Mouse (Mus musculus) lung, embryonic 15.5 days (tissue): ENCODE data around the gene Gtsf1l. TPM values are rescaled to one million over a fixed set of nuclear protein-coding genes. Genes with fewer than 3 reads are reported as not detected.

Experiments used
- ATAC-seq: fragments of 200-750 bp; cut with Nextera tagmentation; 2 replicates; pipeline ENCODE4 v1.8.0; 2017; ENCODE audit warnings: moderate number of reproducible peaks, borderline replicate concordance; ENCODE audit not compliant: low FRiP score, low TSS enrichment; ENCODE audit errors: extremely low read depth
- H3K27ac ChIP-seq: fragments of 300-500 bp; sonication (generic); 2 replicates; pipeline ENCODE4 v1.5.1; 2015; ENCODE audit warnings: moderate library complexity, mild to moderate bottlenecking, inconsistent platforms
- H3K27me3 ChIP-seq: fragments of 300-500 bp; sonication (generic); 2 replicates; pipeline ENCODE4 v1.6.1; 2015; ENCODE audit warnings: inconsistent platforms
- H3K36me3 ChIP-seq: fragments of 300-500 bp; sonication (generic); 2 replicates; pipeline ENCODE4 v1.6.1; 2015; ENCODE audit warnings: inconsistent platforms
- H3K4me1 ChIP-seq: fragments of 300-500 bp; sonication (generic); 2 replicates; pipeline ENCODE4 v1.6.1; 2015; ENCODE audit warnings: inconsistent platforms
- H3K4me2 ChIP-seq: fragments of 300-500 bp; sonication (generic); 2 replicates; pipeline ENCODE4 v1.6.1; 2015; ENCODE audit warnings: inconsistent platforms, mild to moderate bottlenecking, moderate library complexity
- H3K4me3 ChIP-seq: fragments of 300-500 bp; sonication (generic); 2 replicates; pipeline ENCODE4 v1.5.1; 2015; ENCODE audit warnings: mild to moderate bottlenecking, inconsistent platforms
- H3K9ac ChIP-seq: fragments of 300-500 bp; sonication (generic); 2 replicates; pipeline ENCODE4 v1.6.1; 2015; ENCODE audit warnings: inconsistent platforms
- H3K9me3 ChIP-seq: fragments of 300-500 bp; sonication (generic); 2 replicates; pipeline ENCODE4 v1.6.1; 2016; ENCODE audit warnings: inconsistent platforms
- WGBS: fragments of 180-500 bp; shearing (Covaris S2); methylation state at CpG from one replicate; pipeline ENCODE4 v1.1.7; 2015; 5-methylcytosine and 5-hydroxymethylcytosine counted together
- polyA plus RNA-seq: library from polyadenylated mRNA; unstranded; fragments of >200 nt; fragmentation: Nextera tagmentation; extraction: Ambion mirVana; gene quantifications from 2 replicates; pipeline ENCODE4 v1.2.1, GENCODE M21; 2015

Gene Gtsf1l
- polyA plus RNA-seq: not detected in 2 replicates

DNA sequence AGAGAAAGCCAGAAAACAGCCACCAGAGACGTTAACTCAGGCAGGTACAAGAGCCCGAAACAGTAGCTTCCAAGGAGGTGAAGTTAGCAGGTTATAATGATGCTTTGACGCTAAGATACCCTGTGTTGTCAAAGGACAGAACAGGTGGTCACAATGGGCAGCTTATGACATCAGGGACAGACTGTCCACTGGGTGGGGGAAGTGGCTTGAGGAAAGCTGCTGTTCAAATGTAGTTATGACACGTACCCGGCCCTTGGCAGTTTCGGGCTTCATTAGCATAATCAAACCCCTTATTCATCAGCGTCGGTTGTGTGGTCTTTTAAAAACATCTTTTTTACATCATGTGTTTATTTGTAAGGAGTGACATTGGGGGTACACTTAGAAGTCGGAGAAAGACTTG is at the start of gene Gtsf1l:
Gene Gtsf1l, minus strand, starts transcription at position 128 of the 400 bp plus-strand sequence.
- no peak for ATAC-seq
- Histone ChIP-seq H3K4me1 (no peaks in the 10 kb centered on the region), H3K27ac (no peak within 1 kb of the TSS), H3K4me2 (no peak within 1 kb of the TSS), H3K36me3 (no peaks in the 10 kb centered on the region), H3K4me3 (no peak within 1 kb of the TSS), H3K9me3 (no peaks in the 10 kb centered on the region), H3K9ac (no peak within 1 kb of the TSS), H3K27me3 (no peaks in the 10 kb centered on the region)
- WGBS: 83% methylated on average over 9 of the region's 9 CpGs

DNA sequence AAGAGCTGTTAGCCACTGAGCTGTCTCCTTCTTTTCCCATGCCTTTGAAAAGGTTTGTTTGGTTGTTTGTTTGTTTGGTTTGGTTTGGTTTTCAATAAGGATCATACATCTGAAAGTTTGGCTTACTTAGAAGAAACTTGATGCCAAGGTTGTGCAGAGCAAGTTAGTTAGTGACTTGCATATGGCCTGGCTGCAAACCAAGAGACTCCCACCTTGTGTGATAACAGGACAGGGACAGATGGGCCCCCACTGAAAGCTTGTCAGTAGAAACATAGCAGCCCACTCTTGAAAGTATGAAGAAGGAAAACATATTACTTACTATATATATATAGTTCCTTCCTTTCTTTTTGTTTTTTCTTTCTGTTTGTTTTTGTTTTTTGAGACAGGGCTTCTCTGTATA is 49.3 kb upstream of the Gtsf1l start:
- Histone ChIP-seq H3K27me3 (no peaks in the 10 kb centered on the region), H3K9ac (no peak overlapping the region), H3K9me3 (no peaks in the 10 kb centered on the region), H3K4me1 (no peaks in the 10 kb centered on the region), H3K27ac (no peak overlapping the region), H3K36me3 (no peaks in the 10 kb centered on the region), H3K4me2 (no peak overlapping the region), H3K4me3 (no peak overlapping the region)
- ATAC-seq: no peak

DNA sequence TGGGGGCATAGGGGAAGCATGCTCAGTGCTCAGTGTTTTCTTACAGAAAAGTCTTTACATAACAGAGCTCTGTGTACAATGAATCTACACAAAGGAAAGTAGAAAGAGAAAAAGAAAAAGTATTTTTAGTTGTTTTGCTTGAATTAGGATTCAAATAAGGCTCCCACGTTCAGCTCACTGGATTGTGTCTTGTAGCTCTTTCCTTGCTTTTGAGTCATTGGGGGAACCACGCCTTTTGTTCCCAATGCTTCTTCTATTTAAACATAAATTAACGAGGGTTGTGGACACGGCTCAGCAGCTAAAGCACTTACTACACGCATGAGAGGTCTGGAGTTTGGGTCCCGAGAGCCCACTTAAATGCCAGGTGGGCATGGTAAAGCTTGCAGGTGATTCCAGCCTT is 48.3 kb upstream of the Gtsf1l start:
- 76% methylated on average over 6 of the region's 6 CpGs for WGBS
- no peak overlapping the region for H3K27ac ChIP-seq
- H3K36me3 ChIP-seq: no peaks in the 10 kb centered on the region
- no peak overlapping the region for H3K9ac ChIP-seq
- no peak for ATAC-seq
- H3K4me3 ChIP-seq: no peak overlapping the region
- no peak overlapping the region for H3K4me2 ChIP-seq
- no peaks in the 10 kb centered on the region for H3K4me1 ChIP-seq
- no peaks in the 10 kb centered on the region for H3K27me3 ChIP-seq
- no peaks in the 10 kb centered on the region for H3K9me3 ChIP-seq

- no peak overlapping the region for H3K4me2 ChIP-seq
- no peak overlapping the region for H3K9ac ChIP-seq
- H3K27ac ChIP-seq: no peak overlapping the region
- no peaks in the 10 kb centered on the region for H3K27me3 ChIP-seq
- H3K9me3 ChIP-seq: no peaks in the 10 kb centered on the region
- H3K4me3 ChIP-seq: no peak overlapping the region
- no peaks in the 10 kb centered on the region for H3K36me3 ChIP-seq
- WGBS: 84% methylated on average over 5 of the region's 5 CpGs
- H3K4me1 ChIP-seq: no peaks in the 10 kb centered on the region
- no peak for ATAC-seq
Measured at GRCm38 (mm10) chr2:163132314-163132713, 44.7 kb upstream of the Gtsf1l start.

DNA sequence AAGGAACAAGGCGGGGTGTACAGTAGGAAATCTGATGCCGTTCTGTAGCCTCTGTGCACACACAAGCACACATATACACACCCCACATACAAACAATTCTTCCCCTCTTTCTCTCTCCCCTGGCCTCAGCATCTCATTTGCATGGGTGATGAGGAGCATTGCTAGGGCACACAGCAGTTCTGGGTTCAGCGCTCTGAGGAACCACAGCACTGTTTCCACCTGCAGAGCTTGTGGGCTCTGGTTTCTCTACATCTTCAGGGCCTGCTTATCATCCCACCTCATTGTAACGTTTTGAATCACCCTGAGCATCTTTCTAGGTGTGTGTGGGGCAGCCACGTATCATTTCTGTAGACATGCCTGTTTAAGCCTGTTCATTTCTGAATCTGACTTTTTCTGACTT is 43.2 kb upstream of the Gtsf1l start:
- no peak overlapping the region for H3K9ac ChIP-seq
- H3K27me3 ChIP-seq: no peaks in the 10 kb centered on the region
- ATAC-seq: no peak
- no peaks in the 10 kb centered on the region for H3K9me3 ChIP-seq
- H3K4me1 ChIP-seq: no peaks in the 10 kb centered on the region
- 71% methylated on average over 5 of the region's 5 CpGs for WGBS
- H3K4me3 ChIP-seq: no peak overlapping the region
- H3K4me2 ChIP-seq: no peak overlapping the region
- no peak overlapping the region for H3K27ac ChIP-seq
- H3K36me3 ChIP-seq: no peaks in the 10 kb centered on the region

- peaks cover 25% of the 10 kb centered on the region for H3K27me3 ChIP-seq
- H3K27ac ChIP-seq: no peak overlapping the region
- WGBS: 69% methylated on average over 5 of the region's 5 CpGs
- no peak overlapping the region for H3K4me2 ChIP-seq
- no peak for ATAC-seq
- no peak overlapping the region for H3K4me3 ChIP-seq
- H3K4me1 ChIP-seq: peaks cover 10% of the 10 kb centered on the region
- H3K9ac ChIP-seq: no peak overlapping the region
- H3K36me3 ChIP-seq: no peaks in the 10 kb centered on the region
- no peaks in the 10 kb centered on the region for H3K9me3 ChIP-seq
Measured at GRCm38 (mm10) chr2:163123496-163123895, 35.8 kb upstream of the Gtsf1l start.

- Histone ChIP-seq H3K27me3 (peaks cover 27% of the 10 kb centered on the region), H3K4me1 (peaks cover 10% of the 10 kb centered on the region), H3K27ac (no peak overlapping the region), H3K4me2 (peak overlapping the region; percentile 42), H3K9me3 (no peaks in the 10 kb centered on the region), H3K36me3 (no peaks in the 10 kb centered on the region), H3K4me3 (no peak overlapping the region), H3K9ac (no peak overlapping the region)
- ATAC-seq: peak; percentile 85
- WGBS: 13% methylated on average over 9 of the region's 9 CpGs
Measured at GRCm38 (mm10) chr2:163122319-163122718, 34.7 kb upstream of the Gtsf1l start.

- Histone ChIP-seq H3K27ac (no peak overlapping the region), H3K36me3 (no peaks in the 10 kb centered on the region), H3K27me3 (peaks cover 27% of the 10 kb centered on the region), H3K9me3 (no peaks in the 10 kb centered on the region), H3K4me1 (peaks cover 10% of the 10 kb centered on the region), H3K4me2 (no peak overlapping the region), H3K4me3 (no peak overlapping the region), H3K9ac (no peak overlapping the region)
- 76% methylated on average over 3 of the region's 3 CpGs for WGBS
- ATAC-seq: no peak
Measured at GRCm38 (mm10) chr2:163121353-163121660, 33.7 kb upstream of the Gtsf1l start.

DNA sequence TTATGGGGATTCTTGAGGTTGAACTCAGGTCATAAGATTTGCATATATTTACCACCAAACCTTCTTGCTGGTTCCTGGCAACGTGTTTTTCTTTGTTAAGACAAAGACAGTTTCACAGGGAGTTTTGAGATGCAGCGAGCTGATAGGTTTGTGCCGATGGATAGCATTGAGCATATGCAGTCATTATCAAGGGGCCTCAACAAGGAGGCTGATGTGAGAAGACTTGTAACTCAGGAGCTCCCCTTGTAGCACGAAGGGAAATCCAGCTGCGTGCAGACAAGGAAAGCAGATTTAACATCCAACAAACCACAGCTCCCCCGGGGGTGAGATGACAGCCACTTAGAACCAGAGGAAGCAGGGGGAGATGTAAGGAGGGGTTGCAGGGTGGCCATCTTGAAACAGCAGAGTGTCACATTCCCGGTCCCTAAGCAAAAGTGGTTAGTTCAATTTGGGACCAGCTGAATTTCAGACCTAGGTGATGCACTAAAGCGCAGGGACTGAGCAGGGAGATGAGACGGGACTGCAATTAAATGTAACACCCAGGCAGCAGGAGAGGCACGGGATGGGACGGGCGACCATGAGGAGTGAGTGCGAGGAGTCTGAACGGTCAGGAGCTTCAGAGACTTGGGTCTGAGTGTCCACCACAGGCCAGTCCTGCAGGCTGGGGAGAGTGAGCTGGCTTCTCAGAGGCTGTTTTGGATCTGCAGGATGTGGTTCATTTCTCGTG is 33.1 kb upstream of the Gtsf1l start:
- Histone ChIP-seq H3K4me2 (no peak overlapping the region), H3K9me3 (no peaks in the 10 kb centered on the region), H3K9ac (no peak overlapping the region), H3K36me3 (no peaks in the 10 kb centered on the region), H3K4me1 (peaks cover 10% of the 10 kb centered on the region), H3K4me3 (no peak overlapping the region), H3K27me3 (peaks cover 27% of the 10 kb centered on the region), H3K27ac (no peak overlapping the region)
- WGBS: 56% methylated on average over 15 of the region's 15 CpGs
- ATAC-seq: no peak

- H3K4me1 ChIP-seq: no peaks in the 10 kb centered on the region; the same call in 1 of the 2 replicates
- H3K36me3 ChIP-seq: no peaks in the 10 kb centered on the region
- ATAC-seq: no peak
- WGBS: 39% methylated on average over 16 of the region's 16 CpGs
- no peaks in the 10 kb centered on the region for H3K9me3 ChIP-seq
- no peak overlapping the region for H3K27ac ChIP-seq
- H3K9ac ChIP-seq: no peak overlapping the region
- no peak overlapping the region for H3K4me2 ChIP-seq
- H3K27me3 ChIP-seq: no peaks in the 10 kb centered on the region; the same call in 1 of the 2 replicates
- no peak overlapping the region for H3K4me3 ChIP-seq
Measured at GRCm38 (mm10) chr2:163111413-163112201, 24.0 kb upstream of the Gtsf1l start.

GRCm38 (mm10) chr2:163110706-163111105 is 23.1 kb upstream of the Gtsf1l start:
- H3K9me3 ChIP-seq: no peaks in the 10 kb centered on the region
- H3K27me3 ChIP-seq: no peaks in the 10 kb centered on the region; the same call in 1 of the 2 replicates
- 97% methylated on average over 1 of the region's 1 CpGs for whole genome bisulfite sequencing
- H3K4me3 ChIP-seq: no peak overlapping the region
- H3K9ac ChIP-seq: no peak overlapping the region
- H3K4me2 ChIP-seq: no peak overlapping the region
- no peak overlapping the region for H3K27ac ChIP-seq
- H3K36me3 ChIP-seq: no peaks in the 10 kb centered on the region
- no peaks in the 10 kb centered on the region; the same call in 1 of the 2 replicates for H3K4me1 ChIP-seq
- no peak for ATAC-seq

DNA sequence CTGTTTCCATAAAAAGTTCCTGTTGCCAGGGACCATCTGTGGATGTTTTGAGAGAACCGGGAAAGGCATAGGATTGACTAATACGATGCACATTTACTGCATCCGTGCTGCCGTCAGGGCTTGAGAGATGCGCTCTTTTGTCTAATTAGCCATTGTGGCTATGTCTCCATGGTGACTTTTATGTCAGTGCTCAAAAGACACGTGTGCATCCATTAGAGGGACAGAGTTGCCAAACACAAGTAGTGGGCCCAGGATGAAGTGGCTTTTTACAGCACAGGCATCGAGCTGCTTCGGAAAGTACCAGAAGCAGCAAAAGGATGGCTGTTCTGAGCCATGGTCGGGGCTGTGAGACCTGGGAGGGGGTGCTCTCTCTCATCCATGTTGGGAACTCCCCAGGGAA is 20.7 kb upstream of the Gtsf1l start:
- Histone ChIP-seq H3K4me3 (no peak overlapping the region), H3K36me3 (no peaks in the 10 kb centered on the region), H3K4me1 (no peaks in the 10 kb centered on the region; the same call in 1 of the 2 replicates), H3K27me3 (no peaks in the 10 kb centered on the region), H3K4me2 (no peak overlapping the region), H3K27ac (no peak overlapping the region), H3K9me3 (no peaks in the 10 kb centered on the region), H3K9ac (no peak overlapping the region)
- no peak for ATAC-seq
- 79% methylated on average over 9 of the region's 9 CpGs for WGBS
